Mouse (Mus musculus): ENCODE measurements around the gene Slx4ip. TPM values are rescaled to one million over a fixed set of nuclear protein-coding genes. Genes with fewer than 3 reads are reported as not detected.

Gene Slx4ip
- polyA plus RNA-seq, 1 experiment from 2014 or later, result 9.4 TPM

DNA sequence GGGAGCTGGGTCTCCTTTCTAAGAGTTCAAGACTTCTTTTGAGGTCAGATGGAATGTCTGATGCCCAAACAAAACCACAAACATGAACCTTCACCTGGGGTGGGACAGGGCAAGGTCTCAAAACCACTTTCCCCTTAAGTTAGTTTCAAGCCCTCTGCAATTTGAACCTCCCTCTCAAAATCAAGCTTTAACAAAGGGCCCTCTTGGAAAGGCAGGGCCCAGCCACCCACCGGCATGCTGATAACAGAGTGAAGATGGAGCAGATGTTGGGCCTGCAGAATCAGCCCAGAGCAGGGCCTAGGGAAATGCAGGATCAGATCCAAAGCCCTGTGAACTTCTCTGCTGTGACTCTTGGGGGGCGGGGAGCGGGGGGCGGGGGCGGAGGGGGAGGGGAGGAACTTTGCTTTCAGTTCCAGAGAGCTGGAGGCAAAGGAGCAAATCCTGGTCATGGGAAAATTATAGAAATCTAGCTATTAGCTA lies 206.0 kb downstream of the Slx4ip start:
- Histone ChIP-seq H3K27ac (ENCODE audit: low read depth, low read length) (no peak overlapping the region), H3K4me2 (ENCODE audit: low read length) (no peak overlapping the region), H3K9ac (ENCODE audit: low read length) (no peak overlapping the region), H3K4me3 (ENCODE audit: low read depth, low read length) (no peak overlapping the region), H3K4me1 (ENCODE audit: control insufficient read depth, insufficient read depth, low read length) (peaks cover 29% of the 10 kb centered on the region), H3K27me3 (replicated peaks; ENCODE audit: control insufficient read depth, insufficient read depth, low read length) (0 out of 2 replicates have a peak, but pooled peaks cover 5% of the 10 kb centered on the region), H3K9me3 (replicated peaks; ENCODE audit: control insufficient read depth, low read length) (no peaks in the 10 kb centered on the region), H3K36me3 (ENCODE audit: control insufficient read depth, insufficient read depth, low read length) (peaks cover 6% of the 10 kb centered on the region; the same call in 1 of the 2 replicates)
- DNase-seq (ENCODE audit: low spot score) (no peak), ATAC-seq (no peak)
- WGBS, result 23% methylated on average over 2 of the region's 5 CpGs

DNA sequence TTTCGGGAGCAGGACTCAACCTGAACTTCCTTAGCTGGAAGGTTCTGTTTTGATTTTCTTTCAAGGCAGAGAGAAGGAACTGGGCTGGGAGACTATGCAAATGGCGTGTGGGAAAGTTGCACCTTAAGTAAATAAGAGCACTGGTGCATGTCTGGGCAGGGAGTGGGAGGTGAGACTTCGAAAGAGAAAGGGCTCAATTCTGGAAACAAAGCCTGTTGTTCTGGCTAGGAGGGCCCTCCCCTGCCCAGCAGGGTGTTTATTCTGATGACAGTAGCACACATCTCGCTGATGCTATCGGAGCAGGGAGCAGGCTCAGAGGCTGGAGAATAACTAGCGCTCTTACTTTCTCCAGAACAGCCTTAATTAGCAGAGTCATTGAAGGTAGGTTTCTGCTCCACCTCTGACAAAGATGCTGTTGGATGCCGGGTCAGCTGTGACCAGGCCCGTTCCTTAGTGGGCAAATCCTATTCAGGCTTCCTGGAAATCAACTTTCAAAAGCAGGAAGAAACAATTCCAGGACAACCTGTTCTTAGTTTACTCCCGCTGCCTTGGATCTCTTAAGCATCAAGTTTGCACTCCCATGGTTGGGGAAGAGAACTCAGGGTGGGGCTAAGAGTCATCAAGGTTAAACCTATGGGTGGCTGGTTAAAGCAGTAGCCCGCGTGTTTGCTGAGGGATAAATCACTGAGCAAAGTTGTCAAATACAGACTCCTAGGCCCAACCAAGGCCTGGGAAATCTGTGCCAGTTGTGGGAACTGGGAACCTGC lies 207.4 kb downstream of the Slx4ip start:
- Histone ChIP-seq H3K4me3 (ENCODE audit: low read depth, low read length) (no peak overlapping the region), H3K9me3 (replicated peaks; ENCODE audit: control insufficient read depth, low read length) (no peaks in the 10 kb centered on the region), H3K4me1 (ENCODE audit: control insufficient read depth, insufficient read depth, low read length) (peaks cover 16% of the 10 kb centered on the region), H3K27me3 (replicated peaks; ENCODE audit: control insufficient read depth, insufficient read depth, low read length) (0 out of 2 replicates have a peak, but pooled peaks cover 5% of the 10 kb centered on the region), H3K27ac (ENCODE audit: low read depth, low read length) (no peak overlapping the region), H3K36me3 (ENCODE audit: control insufficient read depth, insufficient read depth, low read length) (peaks cover 6% of the 10 kb centered on the region; the same call in 1 of the 2 replicates), H3K4me2 (ENCODE audit: low read length) (no peak overlapping the region), H3K9ac (ENCODE audit: low read length) (no peak overlapping the region)
- no peak for DNase-seq (ENCODE audit: low spot score)
- 17% methylated on average over 11 of the region's 11 CpGs for WGBS
- ATAC-seq, result no peak

DNA sequence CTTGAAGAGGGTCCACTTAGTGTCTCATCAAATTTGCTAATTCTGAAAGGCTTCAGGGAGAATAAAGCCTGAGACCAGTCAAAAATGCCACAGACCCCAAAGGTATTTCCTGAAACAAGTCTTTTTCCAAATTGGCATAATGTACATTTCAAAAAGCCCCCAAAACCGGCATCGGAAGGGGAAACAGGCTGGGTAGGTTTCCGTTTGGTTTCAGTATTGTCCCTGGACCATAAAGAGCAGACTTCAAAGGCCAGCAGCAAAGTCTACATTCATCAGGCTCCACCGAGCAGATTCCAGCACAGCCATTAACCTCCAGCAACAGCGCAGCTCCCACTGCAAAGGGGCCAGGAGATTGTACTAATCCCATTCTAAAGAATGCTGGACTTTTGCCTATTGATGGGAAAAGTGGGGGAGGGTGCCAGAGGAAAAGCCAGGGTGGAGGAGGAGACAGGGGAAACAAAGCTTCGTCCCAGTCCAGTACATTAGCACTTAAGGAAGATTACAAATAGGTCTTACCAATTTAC lies 208.3 kb downstream of the Slx4ip start:
- Histone ChIP-seq H3K27ac (ENCODE audit: low read depth, low read length) (no peak overlapping the region), H3K36me3 (ENCODE audit: control insufficient read depth, insufficient read depth, low read length) (peaks cover 6% of the 10 kb centered on the region; the same call in 1 of the 2 replicates), H3K4me2 (ENCODE audit: low read length) (no peak overlapping the region), H3K9ac (ENCODE audit: low read length) (no peak overlapping the region), H3K4me1 (ENCODE audit: control insufficient read depth, insufficient read depth, low read length) (peaks cover 16% of the 10 kb centered on the region), H3K27me3 (replicated peaks; ENCODE audit: control insufficient read depth, insufficient read depth, low read length) (0 out of 2 replicates have a peak, but pooled peaks cover 4% of the 10 kb centered on the region), H3K4me3 (ENCODE audit: low read depth, low read length) (no peak overlapping the region), H3K9me3 (replicated peaks; ENCODE audit: control insufficient read depth, low read length) (no peaks in the 10 kb centered on the region)
- ATAC-seq (peak; percentile 38; the same call in 1 of the 2 replicates), DNase-seq (ENCODE audit: low spot score) (peak; percentile 29)
- WGBS, result 5% methylated on average over 6 of the region's 6 CpGs

DNA sequence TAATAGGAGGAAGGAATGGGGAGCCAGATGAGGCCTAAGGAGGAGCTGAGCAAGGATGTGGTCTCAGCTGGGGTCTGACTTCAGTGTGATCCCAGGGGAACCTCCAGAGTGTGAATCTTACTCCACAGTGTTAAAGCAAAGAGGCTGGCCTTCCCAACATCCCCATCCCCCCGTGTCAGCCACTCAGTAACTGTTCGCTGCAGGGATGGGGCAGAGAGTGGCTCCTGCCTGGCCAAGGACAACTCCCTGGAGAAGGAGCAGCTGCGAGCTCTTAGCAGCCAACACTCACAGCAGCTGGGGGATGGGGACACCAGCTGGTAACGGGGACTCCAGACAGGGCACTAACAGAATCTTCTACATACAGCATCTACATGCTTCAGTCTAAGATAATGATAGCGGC lies 210.1 kb downstream of the Slx4ip start:
- peaks cover 16% of the 10 kb centered on the region for H3K4me1 ChIP-seq (ENCODE audit: control insufficient read depth, insufficient read depth, low read length)
- no peak overlapping the region for H3K27ac ChIP-seq (ENCODE audit: low read depth, low read length)

DNA sequence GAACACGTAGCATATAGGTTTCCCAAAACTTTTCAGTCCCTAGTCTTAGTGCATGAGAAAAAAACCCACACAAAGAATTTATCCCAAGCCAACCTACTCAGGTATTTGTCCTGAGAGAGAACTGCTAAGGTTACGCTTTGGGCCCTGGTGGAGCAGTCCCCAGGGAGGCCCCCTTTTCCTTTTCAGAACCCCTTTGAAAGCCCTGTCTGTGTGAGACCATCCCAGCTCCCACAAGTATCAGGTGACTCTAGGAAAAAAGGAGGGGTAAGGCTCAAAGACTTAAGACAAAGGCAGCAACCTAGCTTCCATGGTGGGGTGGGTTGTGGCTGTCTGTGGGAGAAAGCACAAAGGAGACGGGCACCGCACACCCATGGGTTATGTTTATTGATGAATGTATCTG lies 216.2 kb downstream of the Slx4ip start:
- ATAC-seq (no peak), DNase-seq (ENCODE audit: low spot score) (no peak)
- no peaks in the 10 kb centered on the region for H3K9me3 ChIP-seq (replicated peaks; ENCODE audit: control insufficient read depth, low read length)
- WGBS, result 43% methylated on average over 4 of the region's 4 CpGs
- no peak overlapping the region for H3K27ac ChIP-seq (ENCODE audit: low read depth, low read length)
- no peaks in the 10 kb centered on the region for H3K36me3 ChIP-seq (ENCODE audit: control insufficient read depth, insufficient read depth, low read length)
- H3K4me2 ChIP-seq (ENCODE audit: low read length), result no peak overlapping the region
- no peaks in the 10 kb centered on the region for H3K27me3 ChIP-seq (replicated peaks; ENCODE audit: control insufficient read depth, insufficient read depth, low read length)
- no peak overlapping the region for H3K9ac ChIP-seq (ENCODE audit: low read length)
- peaks cover 28% of the 10 kb centered on the region for H3K4me1 ChIP-seq (ENCODE audit: control insufficient read depth, insufficient read depth, low read length)
- H3K4me3 ChIP-seq (ENCODE audit: low read depth, low read length), result no peak overlapping the region

More for the DNA sequence above, 210.1 kb downstream of the Slx4ip start:
- Histone ChIP-seq H3K36me3 (ENCODE audit: control insufficient read depth, insufficient read depth, low read length) (peaks cover 3% of the 10 kb centered on the region; the same call in 1 of the 2 replicates), H3K4me2 (ENCODE audit: low read length) (no peak overlapping the region), H3K9me3 (replicated peaks; ENCODE audit: control insufficient read depth, low read length) (no peaks in the 10 kb centered on the region), H3K4me3 (ENCODE audit: low read depth, low read length) (no peak overlapping the region), H3K27me3 (replicated peaks; ENCODE audit: control insufficient read depth, insufficient read depth, low read length) (0 out of 2 replicates have a peak, but pooled peaks cover 3% of the 10 kb centered on the region), H3K9ac (ENCODE audit: low read length) (no peak overlapping the region)
- ATAC-seq (peak; percentile 74), DNase-seq (ENCODE audit: low spot score) (peak; percentile 43)
- 36% methylated on average over 5 of the region's 5 CpGs for WGBS

DNA sequence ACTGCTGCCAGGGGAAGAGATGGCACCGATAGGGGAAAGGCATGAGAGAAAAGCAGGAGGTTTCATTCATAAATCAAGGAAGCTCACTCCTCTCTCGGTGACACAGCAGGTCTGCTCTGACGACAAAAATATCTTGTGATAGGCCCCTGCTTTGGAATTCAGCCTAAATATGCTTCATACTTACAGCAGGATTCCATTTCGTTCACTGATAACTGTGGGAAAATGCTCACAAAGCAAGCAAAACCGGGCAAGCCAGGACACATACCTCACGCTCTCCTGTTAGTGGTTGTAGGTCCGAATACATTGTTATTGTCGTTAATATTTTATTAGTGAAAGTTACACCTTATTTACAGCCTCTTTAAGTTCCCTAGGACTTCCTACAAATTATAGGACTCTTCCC lies 216.9 kb downstream of the Slx4ip start:
- H3K27ac ChIP-seq (ENCODE audit: low read depth, low read length), result no peak overlapping the region
- H3K9me3 ChIP-seq (replicated peaks; ENCODE audit: control insufficient read depth, low read length), result no peaks in the 10 kb centered on the region
- ATAC-seq (no peak), DNase-seq (ENCODE audit: low spot score) (peak; percentile 27)
- peaks cover 32% of the 10 kb centered on the region for H3K4me1 ChIP-seq (ENCODE audit: control insufficient read depth, insufficient read depth, low read length)
- H3K9ac ChIP-seq (ENCODE audit: low read length), result no peak overlapping the region
- no peaks in the 10 kb centered on the region for H3K36me3 ChIP-seq (ENCODE audit: control insufficient read depth, insufficient read depth, low read length)
- H3K4me3 ChIP-seq (ENCODE audit: low read depth, low read length), result no peak overlapping the region
- WGBS, result 41% methylated on average over 8 of the region's 8 CpGs
- no peak overlapping the region for H3K4me2 ChIP-seq (ENCODE audit: low read length)
- 0 out of 2 replicates have a peak, but pooled peaks cover 5% of the 10 kb centered on the region for H3K27me3 ChIP-seq (replicated peaks; ENCODE audit: control insufficient read depth, insufficient read depth, low read length)

DNA sequence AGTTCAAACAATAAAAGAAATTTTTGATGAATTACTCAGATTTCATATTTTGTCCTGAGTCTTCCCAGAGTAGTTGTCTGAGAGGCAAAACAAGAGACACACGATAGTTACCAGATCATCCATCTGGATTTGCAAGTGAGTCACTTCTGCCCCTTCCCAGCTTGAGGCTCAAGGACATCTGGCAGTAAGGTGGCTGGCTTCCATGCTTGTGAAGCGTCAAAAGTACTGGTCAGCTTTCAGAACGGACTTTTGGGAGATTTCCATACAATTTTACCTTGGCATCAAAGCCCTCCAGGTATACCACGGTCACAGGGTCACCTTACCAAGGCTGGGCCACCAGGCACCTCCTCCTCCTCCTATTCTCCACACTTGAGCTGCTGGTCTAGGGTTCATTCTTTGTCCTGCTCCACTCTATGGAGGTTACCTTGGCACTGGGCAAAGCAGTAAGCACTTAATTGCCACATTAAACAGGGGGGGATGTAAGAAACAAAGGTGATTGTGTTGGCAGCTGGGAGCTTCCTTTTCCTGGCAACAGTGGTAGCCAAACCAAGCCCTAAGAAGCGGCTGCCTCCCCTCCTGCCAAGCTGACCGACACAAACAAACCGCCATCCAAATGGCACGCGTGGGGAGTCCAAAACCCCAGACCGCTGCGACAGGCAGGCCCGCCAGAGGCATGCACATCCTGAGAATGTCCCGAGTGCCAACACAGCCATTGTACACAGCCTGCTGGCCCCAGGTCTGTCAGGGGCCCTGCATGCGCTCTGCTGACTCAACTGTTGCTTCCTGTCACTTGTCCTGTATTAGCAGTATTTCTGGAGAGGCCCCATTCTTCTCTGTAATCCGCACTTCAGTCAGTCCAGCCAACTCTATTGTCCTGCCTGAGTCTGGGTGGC lies 218.5 kb downstream of the Slx4ip start:
- Histone ChIP-seq H3K36me3 (ENCODE audit: control insufficient read depth, insufficient read depth, low read length) (no peaks in the 10 kb centered on the region), H3K4me2 (ENCODE audit: low read length) (peak overlapping the region; percentile 24), H3K9me3 (replicated peaks; ENCODE audit: control insufficient read depth, low read length) (no peaks in the 10 kb centered on the region), H3K4me3 (ENCODE audit: low read depth, low read length) (no peak overlapping the region), H3K4me1 (ENCODE audit: control insufficient read depth, insufficient read depth, low read length) (peaks cover 38% of the 10 kb centered on the region), H3K27ac (ENCODE audit: low read depth, low read length) (no peak overlapping the region), H3K27me3 (replicated peaks; ENCODE audit: control insufficient read depth, insufficient read depth, low read length) (0 out of 2 replicates have a peak, but pooled peaks cover 5% of the 10 kb centered on the region), H3K9ac (ENCODE audit: low read length) (no peak overlapping the region)
- DNase-seq (ENCODE audit: low spot score), result peak; percentile 84
- WGBS, result 9% methylated on average over 15 of the region's 15 CpGs
- peak; percentile 76 for ATAC-seq

DNA sequence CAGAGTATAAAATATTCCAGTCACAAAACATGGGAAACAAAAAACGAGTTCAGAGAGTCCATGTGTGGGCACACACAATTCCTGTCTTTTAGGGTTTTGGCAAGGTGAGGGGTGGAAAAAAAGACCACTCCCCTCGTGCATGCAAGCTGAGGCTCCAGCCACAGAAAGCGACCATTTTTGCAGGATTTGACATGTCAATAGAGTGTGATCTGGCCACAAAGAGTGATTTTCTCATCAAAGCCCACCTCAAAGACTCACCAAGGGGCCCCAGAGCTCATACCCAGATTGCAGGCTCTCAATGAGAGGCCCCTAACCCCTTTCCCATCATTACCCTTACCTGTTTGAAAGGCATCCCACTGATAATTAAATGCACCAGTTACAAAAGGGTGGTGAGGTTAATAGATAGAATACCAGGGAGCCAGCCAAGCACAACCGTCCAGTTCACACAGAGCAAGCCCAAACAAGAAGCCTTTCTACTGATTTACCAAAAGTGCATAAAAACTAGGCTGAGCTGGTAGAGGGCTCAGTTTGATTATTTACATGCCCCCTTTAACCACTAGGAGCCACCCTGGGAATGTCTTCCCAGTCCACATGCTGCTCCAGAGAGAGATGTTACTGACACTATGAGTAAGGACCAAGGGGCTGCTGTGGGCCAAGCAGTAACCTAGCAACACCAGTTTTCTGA lies 219.3 kb downstream of the Slx4ip start:
- no peak overlapping the region for H3K4me3 ChIP-seq (ENCODE audit: low read depth, low read length)

More for the DNA sequence above, 219.3 kb downstream of the Slx4ip start:
- no peak overlapping the region for H3K9ac ChIP-seq (ENCODE audit: low read length)
- H3K4me2 ChIP-seq (ENCODE audit: low read length), result peak overlapping the region; percentile 24; the same call in 1 of the 2 replicates
- ATAC-seq (peak; percentile 6; the same call in 1 of the 2 replicates), DNase-seq (ENCODE audit: low spot score) (peak; percentile 44)
- WGBS, result under 1% methylated on average over 4 of the region's 4 CpGs
- no peak overlapping the region for H3K27ac ChIP-seq (ENCODE audit: low read depth, low read length)
- no peaks in the 10 kb centered on the region for H3K36me3 ChIP-seq (ENCODE audit: control insufficient read depth, insufficient read depth, low read length)
- H3K4me1 ChIP-seq (ENCODE audit: control insufficient read depth, insufficient read depth, low read length), result peaks cover 42% of the 10 kb centered on the region
- no peaks in the 10 kb centered on the region for H3K9me3 ChIP-seq (replicated peaks; ENCODE audit: control insufficient read depth, low read length)
- H3K27me3 ChIP-seq (replicated peaks; ENCODE audit: control insufficient read depth, insufficient read depth, low read length), result 0 out of 2 replicates have a peak, but pooled peaks cover 9% of the 10 kb centered on the region

All from forebrain, embryonic 14.5 days (tissue).